Mouse (Mus musculus): ENCODE measurements around the gene Slit3.

Gene Slit3

DNA sequence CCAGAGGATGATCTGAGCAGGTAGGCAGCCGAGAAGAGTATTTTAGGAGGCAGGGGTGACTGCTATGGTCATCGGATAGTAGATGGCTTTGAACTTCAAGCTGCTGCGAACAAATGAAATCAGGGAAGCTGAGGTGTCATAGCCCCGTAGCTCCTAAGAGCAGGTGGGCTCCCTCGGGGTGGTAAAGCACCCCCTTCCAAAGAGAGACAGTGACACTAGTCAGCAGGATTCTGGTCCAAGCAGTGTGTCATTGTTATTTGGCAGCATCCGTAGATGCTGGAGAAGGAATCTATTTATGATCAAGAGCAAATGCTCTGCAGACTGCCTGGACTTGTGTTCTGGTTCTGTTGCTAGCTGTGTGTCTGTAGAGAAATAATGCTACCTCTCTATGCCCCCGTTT is 154.3 kb downstream of the Slit3 start:
- no peak for DNase-seq (ENCODE audit: low spot score)

DNA sequence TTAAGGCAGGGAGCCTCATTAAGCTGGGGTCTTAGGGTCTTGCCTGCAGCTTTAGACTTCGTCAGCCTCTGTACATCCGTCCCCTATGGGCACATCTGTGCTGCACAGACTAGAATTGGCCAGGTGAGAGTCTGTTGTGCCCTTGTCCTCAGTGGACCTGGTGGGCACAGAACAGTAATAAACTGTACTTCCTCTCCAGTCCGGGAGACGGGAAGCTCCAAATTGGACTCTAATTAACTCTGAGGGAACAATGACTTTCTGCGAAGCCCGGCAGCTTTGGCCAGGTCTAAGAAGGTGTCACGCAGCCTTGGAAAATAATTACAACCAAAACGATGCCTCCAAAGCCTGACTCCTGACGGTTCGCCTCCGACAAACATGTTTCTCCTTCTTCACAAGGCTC is 155.0 kb downstream of the Slit3 start:
- DNase-seq (ENCODE audit: low spot score) = no peak

DNA sequence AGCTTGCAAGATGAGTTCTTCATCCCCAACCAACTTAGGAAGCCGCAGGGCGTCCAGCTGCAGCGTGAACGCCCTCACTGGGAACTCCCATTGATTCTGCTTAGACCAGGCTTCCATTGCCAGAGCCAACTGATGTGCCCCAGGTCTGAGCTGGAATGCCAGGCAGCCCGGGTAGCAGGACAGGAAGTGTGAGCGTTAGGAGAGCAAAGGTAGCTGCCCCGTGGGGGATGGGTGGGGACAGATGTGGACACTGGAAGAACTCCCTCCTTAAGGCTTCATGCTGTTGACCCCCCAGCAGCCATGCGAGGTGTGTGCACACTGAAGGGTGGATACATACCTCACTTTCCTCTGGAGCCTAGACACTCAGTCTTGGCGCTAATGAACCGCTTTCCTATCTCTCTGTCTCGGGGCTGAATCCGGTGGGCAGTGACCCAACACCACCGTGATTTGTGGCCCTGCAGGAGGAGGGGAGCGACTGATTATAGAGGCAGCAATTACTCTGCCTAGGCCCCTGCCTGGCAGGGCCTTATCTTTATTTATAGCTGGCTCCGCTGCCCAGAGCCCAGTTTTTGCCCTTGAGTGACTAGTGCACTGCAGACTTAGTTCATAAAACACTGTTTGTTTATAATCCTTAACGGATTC is 157.2 kb downstream of the Slit3 start:
- DNase-seq (ENCODE audit: low spot score) = no peak

DNA sequence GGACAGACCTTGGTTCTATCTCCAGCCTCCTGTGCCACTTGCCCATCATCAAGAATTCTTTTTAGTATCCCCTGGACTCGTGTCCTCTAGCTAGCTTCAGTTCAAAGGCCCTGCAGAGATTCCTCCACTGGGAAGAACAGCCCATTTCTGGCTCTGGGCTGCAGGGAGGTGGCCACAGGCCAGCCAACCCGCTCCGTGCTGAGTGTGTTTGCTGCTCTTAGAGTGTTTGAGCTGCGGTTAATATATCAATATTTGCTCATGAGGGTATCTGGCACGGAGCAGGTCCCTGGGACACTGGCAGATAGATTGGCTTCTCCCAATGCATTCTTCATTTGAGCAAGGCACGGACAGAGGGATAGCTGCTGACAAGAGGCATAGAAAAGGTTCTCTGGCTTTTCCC is 159.8 kb downstream of the Slit3 start:
- no peak for DNase-seq (ENCODE audit: low spot score)

DNA sequence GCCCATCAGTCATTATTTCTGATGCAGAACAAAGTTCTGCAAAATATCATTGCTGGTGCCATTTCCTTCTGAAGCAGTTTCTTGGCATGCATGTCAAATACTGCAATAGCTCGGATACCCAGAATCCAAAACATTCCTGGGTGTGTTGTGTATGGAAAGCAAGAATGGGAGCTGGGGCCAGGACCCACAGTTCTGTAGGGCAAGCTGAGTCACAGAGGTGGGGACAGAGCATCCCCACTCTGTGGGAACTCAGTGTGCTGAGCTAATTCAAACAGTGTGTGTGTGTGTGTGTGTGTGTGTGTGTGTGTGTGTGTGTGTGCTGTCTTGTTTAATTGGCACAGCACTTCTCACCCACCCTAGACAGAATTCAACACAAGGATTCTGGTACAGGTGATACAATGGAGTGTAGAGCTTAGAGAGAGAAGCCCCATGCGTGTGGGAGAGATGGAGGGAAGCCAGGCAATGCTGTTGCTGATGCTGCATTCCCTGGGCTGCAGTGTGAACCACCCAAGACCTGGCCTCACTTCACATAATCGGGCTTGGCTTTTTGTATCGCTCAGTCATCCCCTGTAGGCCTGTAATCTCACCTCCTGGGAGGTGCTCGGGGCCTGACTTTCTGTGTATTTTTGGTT is 161.1 kb downstream of the Slit3 start:
- no peak for DNase-seq (ENCODE audit: low spot score)

DNA sequence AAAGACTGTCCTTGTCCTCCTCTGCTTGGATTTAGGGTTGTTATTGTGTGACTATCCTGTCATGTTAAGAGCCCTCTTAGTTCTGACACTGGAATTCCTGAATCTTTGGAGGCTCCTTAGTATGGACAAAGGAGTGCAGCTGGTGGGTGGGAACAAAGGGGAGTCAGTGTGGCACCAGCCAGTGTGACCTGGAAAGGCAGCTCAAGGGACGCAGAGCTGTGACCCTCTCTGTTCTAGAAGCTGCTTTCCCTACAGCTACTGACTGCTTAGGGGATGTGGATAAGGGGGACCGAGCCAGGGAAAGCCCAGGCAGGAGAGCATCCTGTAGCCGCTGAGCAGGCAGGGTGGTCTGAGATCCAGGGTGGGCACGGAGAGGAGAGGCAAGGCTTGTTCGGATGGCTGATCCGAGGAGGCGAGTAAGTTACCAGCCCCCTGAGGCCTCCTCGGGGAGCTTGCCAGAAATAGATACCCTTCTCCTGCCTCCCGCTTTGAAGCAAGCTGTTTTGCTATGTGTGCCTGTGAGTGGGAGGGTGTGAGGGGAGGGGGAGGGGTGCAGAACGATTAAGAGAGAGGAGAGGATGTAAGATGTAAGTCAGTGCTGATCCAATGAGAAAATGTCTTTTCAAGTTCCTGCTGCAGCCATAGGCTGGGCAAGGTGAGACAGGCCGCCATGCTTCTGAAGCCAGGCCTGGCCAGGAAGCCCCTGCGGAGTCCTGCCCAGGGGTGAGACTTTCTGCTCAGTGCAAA is 162.0 kb downstream of the Slit3 start:
- no peak for DNase-seq (ENCODE audit: low spot score)

DNA sequence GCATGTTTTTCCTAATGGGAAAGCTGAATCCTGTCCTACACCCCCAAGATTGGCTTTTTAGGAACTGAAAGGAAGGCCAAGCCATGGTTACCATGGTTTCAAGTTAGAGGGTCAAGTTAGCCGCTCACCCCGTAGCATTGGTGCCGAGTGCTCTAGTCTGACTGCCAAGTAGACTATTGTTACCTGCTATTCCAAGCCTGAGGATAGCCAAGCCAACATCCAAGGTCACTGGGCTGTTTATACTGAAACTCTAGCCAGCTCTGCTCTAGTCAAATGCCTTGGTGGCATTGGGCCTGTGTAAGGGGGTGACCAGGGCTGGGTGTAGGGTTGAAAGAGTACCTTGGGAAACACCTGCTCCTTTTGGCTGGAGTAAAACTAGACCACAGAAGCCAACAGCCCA is 162.7 kb downstream of the Slit3 start:
- DNase-seq (ENCODE audit: low spot score) = no peak

DNA sequence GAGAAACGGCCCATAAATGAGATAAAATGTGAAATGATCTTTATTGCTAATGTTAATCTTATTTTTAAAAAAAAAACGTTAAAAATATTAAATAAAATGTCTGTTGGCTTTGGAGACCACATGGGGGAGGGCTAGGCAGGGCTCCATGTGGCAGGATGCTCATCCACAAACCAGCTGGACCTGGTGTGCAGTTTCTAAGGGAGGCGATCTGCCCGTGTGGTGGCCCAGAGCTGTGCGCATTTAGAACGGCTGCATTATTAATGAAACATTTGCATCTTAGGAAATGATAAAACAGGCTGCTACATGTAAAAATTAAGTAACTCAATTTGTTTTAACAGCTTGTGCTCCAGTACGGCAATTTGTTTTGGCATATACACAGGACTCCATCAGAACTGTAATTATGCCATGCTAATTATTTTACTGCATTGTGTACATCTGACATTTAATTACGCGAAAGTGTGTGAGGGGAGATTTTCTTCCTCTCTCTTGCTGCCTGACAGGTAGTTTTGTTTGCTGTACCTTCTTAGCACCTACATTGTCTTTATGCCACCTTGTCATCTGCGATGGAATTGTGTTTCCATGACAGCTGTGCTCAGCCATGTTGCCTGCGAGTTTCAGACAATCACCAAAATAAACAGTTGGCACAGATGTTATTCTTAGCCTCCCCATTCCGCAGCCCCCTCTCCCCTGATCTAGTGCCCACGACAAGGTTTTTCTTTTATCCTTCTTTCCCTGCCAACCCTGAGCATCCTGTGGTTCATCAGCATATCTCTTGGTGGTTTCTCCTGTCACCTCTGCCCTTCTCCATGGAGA is 165.8 kb downstream of the Slit3 start:
- no peak for DNase-seq (ENCODE audit: low spot score)

DNA sequence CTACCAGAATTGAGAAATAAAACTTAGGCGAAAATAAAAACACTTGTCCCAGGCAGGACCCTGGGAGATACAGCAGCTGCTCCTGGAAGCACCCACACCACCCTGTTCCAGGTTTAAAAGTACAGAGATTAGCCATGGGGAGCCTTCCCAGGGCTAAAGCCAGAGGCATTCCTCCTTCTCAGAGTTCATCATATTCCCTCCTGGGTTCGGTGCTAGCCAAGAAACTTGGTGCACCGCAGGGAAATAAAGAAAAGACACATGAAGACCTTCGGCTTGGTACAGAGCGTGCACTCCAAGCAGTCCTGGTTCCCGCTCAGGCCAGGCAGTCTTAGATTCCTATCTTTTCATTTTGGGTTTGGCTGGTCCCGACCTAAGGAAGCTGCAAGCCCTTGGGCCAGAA is 167.0 kb downstream of the Slit3 start:
- peak; percentile 71 for DNase-seq (ENCODE audit: low spot score)

DNA sequence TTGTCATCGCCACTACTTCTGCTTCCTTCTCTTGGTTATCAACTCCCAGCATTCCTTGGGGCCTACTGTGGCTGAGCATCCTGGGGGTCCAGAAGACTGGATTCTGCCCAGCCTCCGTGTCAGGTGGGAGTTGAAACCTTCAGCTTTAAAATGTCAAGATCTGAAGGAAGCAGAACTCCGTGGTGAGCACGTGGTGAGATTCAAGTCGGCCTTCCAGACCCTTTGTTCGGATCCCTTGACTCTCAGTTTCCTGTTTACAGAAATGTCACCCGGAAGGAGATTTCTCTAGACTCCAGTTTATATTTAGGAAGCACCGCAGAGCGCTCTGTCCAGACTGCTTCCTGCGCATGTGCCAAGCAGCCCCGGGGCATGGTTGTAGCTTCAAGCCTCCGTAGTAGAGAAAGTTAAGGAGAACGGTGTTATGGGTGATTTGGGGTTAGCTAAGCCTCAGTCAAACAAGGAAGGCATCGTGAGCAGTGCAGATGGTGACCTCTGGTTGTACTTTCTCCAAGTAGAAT is 167.8 kb downstream of the Slit3 start:
- DNase-seq (ENCODE audit: low spot score) = no peak

DNA sequence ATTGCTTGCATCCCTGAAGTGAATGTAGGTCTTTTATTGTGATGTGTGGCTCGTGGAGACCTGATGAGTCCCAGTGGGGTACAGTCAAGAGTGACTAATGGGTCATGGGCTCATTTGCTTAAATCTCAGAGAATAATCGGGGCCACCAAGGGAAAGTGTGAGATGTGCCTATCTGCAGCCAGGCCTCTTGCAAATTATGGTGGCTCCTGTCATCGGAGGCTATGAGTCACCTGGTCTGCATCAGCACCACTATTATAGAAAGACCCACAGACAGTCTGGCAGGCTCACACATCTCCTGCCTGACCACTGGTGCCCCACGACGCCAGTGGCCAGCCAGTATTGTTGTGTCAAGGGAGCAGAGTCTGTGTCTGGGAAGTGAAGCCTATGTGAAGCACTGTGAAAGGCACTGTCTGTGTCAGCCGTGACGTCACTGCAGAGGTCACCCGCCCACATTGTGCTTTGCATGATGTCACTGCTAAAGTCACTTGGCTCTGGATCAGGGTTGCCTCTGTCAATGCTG is 171.3 kb downstream of the Slit3 start:
- no peak for DNase-seq (ENCODE audit: low spot score)

DNA sequence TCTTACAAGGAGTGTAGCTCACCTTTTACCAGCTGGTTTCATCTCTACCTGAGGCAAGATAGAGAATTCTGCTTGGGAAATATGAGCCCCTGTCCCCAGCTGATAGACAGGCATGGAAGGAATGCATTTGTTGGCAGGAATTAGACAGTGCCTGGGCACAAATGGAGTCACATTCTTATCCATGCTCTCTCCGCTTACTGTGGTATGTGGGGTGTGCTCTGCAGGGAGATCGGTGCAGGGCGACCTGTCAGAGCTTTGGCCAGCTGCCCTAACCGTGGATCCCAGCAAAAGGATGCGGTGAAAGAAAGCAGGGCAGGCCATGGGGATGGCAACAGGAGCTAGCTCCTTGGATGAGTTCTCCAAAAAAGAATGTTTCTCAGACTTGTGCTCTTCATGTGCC is 172.2 kb downstream of the Slit3 start:
- DNase-seq (ENCODE audit: low spot score) = no peak

DNA sequence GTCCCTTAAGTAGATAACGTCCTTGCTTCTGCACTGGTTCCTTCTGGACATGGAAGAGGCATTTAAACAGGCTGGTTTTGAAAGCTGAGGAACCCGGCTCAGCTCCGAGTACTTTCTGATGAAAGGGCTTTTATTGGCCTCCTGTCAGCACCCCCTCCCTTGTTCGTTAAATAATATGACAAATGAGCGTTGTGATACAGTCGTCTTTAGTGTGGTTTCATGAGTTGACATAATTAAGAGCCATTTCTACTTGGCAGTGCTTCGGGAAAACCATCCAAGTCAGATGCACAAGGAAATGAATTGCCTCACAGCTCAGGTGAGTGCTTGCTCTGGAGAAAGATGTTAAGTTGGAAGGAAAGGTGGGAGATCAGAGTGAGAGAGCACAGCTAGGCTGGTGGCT is 173.6 kb downstream of the Slit3 start:
- DNase-seq (ENCODE audit: low spot score) = no peak

DNA sequence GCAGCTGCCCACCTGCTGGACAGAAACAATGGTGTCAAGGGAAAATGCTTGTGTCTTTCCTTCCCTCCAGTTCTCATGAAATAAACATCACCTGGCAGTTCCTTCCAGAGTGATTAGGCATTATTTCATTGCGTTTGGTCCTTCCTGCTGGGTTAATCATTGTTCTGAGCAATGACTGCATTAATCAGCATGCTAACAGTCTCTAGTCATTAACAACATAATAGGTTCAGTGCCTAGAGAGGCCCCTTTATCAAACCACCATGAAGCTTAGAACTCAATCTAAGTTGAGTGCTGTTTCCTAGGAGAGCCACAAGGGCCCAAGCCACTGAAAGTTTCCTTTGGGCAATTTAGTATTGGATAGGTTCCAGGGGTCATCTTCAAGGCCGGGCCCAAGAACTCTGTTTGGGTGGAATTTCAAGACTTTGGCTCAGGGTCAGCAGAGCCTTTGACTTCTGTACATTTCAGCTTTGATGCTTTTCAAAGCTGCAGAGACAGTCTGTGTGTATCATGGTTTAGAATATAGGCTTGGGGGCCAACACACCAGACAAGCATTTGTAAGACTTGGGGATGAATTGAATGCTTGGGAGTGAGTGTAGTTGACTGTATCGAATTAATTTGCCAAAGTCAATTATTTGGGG is 174.3 kb downstream of the Slit3 start:
- DNase-seq (ENCODE audit: low spot score) = no peak

DNA sequence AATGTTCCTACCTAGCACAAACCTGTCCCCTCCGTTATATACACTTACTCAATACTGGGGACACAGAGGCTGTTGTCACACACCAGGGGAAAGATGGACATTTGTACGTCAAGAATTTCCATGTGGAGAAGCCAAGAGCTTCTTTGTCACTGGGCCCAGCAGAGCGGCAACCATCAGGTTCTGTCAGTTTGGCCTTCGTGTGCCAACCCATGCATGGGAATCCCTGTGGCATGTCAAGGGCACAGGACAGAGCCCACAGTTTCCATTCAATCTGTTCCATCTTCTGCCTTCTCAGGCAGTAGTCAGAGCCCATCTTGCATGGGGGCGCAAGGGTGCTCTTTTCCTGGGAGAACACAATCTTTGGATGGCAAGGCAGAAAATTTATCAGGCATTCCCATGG is 175.8 kb downstream of the Slit3 start:
- DNase-seq (ENCODE audit: low spot score) = no peak

DNA sequence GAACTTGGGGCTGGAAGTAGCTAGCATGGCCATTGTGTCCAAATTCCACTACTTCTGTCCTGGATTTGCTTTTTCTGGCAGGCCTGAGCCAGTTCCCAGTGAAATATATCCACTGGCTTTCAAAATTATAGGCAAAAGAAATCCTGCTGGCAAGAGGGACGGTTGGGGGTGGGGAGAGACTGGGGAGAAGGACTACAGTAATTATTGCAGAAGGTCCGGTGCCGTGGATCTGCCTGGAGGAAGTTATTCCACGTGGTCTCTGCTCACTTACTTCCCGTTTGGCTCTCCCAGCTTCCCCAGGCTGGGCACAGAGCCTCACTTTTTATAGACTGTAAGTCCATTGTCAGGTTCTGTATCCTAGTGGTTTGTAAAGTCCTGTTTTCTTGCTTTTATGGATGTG is 176.3 kb downstream of the Slit3 start:
- DNase-seq (ENCODE audit: low spot score) = peak; percentile 35

DNA sequence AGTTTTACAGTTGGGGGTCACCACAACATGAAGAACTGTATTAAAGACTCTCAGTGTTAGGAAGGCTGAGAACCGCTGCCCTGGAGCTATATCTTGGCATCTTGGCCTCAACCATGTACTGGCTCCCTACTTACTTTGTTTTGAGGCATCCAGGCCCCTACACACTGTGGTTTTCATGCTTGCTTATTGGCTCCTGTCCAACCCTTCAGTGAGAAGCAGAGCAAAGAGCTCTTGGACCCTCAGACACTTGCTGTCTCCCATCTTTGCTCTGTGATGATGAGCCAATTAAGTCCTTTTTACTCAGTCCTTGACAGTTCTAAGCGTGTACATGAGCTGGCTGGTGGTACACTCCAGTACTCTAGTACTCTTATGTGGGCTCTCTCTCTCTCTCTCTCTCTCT is 177.5 kb downstream of the Slit3 start:
- DNase-seq (ENCODE audit: low spot score) = no peak

DNA sequence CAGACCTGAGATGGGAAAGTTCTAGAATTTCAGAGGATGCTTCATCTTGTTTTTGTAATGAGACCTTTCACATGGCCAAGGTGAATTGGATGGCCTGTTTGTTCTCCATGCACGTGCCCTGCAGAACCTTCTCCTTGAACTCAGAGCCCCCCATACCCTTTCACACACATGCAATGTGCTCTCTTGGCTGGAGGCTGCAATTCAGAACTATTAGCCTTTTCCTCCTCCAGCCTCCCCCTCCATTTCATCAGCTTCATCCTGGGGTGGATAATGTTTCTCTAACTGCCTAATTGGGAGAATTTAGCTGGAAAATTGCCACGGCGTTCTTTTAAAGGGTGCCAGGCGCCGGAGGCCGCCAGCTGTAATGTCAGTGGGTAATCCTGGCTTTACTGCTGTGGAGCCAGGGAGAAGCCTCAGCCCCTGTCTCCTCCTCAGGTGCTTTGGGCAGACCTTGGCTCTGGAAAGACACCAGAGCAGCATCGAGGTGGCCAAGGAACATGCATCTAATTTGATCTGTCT is 178.9 kb downstream of the Slit3 start:
- no peak for DNase-seq (ENCODE audit: low spot score)

DNA sequence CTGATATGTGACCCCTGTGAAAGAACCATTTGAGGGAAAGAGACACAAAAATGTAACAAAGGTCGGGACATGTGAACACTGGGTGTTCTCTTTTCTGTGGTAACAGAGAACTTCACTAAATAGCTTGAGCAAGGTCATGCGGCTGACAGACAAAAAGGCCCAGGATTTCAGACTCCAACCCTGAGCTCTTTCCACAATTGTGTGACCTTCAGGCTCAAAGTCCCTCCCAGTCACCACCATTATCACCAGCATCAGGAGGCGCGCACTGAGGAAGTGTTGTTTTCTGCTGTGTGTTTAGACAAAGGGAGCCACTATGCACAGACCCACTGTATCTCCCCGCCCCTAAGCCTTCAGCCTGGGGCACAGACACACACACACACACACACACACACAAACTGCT is 181.2 kb downstream of the Slit3 start:
- no peak for DNase-seq (ENCODE audit: low spot score)

DNA sequence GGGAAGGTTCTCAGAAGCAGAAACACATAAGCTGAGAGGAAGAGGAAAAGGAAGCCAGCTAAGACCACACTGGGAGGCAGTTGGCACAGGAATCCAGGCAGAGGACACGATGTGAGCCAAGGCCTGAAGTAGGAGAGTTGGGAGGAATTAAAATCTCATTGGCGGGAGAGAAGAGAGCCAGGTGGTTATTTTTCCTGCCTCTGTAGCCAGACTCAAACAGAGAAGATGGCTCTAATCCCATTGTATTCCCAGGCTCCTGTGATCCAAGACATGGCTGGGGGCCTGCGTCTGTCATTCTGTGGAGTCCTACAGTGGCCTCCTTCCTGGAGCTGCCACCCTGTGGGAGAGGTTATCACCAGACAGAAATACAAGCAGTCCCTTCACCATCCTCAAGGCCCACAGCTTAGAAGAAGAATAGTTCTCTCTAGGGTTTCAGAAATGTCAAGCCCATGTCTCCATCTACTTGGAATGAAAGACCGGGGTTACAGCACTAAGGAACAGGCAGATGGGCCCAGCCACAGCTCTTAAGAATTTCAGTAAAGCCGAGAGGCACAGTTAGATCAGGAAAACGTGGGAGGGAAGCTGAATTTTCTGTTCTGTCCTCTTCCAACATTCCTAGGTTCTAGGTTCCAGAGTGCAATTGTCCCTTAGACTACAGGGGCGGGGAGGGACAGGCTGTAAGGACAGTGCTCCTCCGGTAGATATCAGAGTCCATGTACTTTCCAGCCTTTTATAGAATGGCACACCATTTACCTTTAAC is 183.4 kb downstream of the Slit3 start:
- no peak for DNase-seq (ENCODE audit: low spot score)

DNA sequence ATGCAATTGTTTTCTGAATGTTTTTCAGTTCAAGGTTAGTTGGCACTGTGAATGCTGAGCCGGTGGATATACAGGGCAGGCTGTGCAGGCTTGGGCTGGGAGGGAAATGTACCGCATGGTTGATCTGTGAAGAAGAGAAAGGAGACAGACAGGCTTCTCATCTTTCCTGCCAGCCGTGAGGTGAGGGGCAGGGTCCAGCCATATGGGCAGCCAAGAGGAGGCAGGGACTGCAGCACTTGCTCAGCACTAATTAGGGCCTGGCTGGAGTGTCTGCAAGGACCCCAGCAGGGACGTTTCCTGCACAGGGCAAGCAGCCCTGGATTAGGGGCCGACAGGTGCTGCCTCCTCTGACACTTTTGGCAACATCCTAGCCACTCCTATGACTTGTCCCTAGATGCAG is 184.1 kb downstream of the Slit3 start:
- no peak for DNase-seq (ENCODE audit: low spot score)

Measured in testis, postnatal 14 days (tissue).